Mouse (Mus musculus) heart, embryonic 13.5 days (tissue): Measurements from ENCODE around the gene Gm15114. TPM values are rescaled to one million over a fixed set of nuclear protein-coding genes. Genes with fewer than 3 reads are reported as not detected.
"Not testable (repeated sequence)": the region's sequence is repeated elsewhere in the genome, so short reads cannot be mapped to it uniquely, and the experiment has no call there.

Source experiments
- ATAC-seq: fragments of 200-750 bp; cut with Nextera tagmentation; 2 replicates; pipeline ENCODE4 v1.8.0; 2017; ENCODE audit warnings: moderate TSS enrichment; ENCODE audit not compliant: insufficient number of reproducible peaks, low FRiP score, low TSS enrichment; ENCODE audit errors: extremely low read depth
- H3K27ac ChIP-seq: fragments of 300-500 bp; sonication (generic); replicated peaks from 2 replicates; pipeline ENCODE4 v1.5.1; 2015; ENCODE audit warnings: moderate library complexity, mild to moderate bottlenecking, inconsistent platforms
- H3K27me3 ChIP-seq: fragments of 300-500 bp; sonication (generic); replicated peaks from 2 replicates; pipeline ENCODE4 v1.6.1; 2015; ENCODE audit warnings: mild to moderate bottlenecking, inconsistent platforms
- H3K36me3 ChIP-seq: fragments of 300-500 bp; sonication (generic); 2 replicates; pipeline ENCODE4 v1.6.1; 2015; ENCODE audit warnings: mild to moderate bottlenecking, inconsistent platforms
- H3K4me1 ChIP-seq: fragments of 300-500 bp; sonication (generic); 2 replicates; pipeline ENCODE4 v1.6.1; 2015; ENCODE audit warnings: inconsistent platforms
- H3K4me2 ChIP-seq: fragments of 300-500 bp; sonication (generic); 2 replicates; pipeline ENCODE4 v1.6.1; 2015; ENCODE audit warnings: inconsistent platforms, mild to moderate bottlenecking, moderate library complexity
- H3K4me3 ChIP-seq: fragments of 300-500 bp; sonication (generic); 2 replicates; pipeline ENCODE4 v1.5.1; 2015; ENCODE audit warnings: moderate library complexity, mild to moderate bottlenecking, inconsistent platforms
- H3K9ac ChIP-seq: fragments of 300-500 bp; sonication (generic); 2 replicates; pipeline ENCODE4 v1.6.1; 2015; ENCODE audit warnings: inconsistent platforms, mild to moderate bottlenecking, moderate library complexity
- H3K9me3 ChIP-seq: fragments of 300-500 bp; sonication (generic); 2 replicates; pipeline ENCODE4 v1.6.1; 2016; ENCODE audit warnings: inconsistent platforms
- WGBS: fragments of 180-500 bp; shearing (Covaris S2); methylation state at CpG from one replicate; pipeline ENCODE4 v1.1.7; 2015; ENCODE audit warnings: mixed read lengths; 5-methylcytosine and 5-hydroxymethylcytosine counted together
- polyA plus RNA-seq: library from polyadenylated mRNA; unstranded; fragments of >200 nt; fragmentation: Nextera tagmentation; extraction: Ambion mirVana; gene quantifications from 2 replicates; pipeline ENCODE4 v1.2.1, GENCODE M21; 2015

Gene Gm15114
- not detected in 2 replicates for polyA plus RNA-seq

- not testable (repeated sequence) for H3K4me2 ChIP-seq, H3K36me3 ChIP-seq, H3K27ac ChIP-seq, H3K9me3 ChIP-seq, H3K4me1 ChIP-seq, H3K9ac ChIP-seq, H3K27me3 ChIP-seq, ATAC-seq, H3K4me3 ChIP-seq
- WGBS: no CpG with 5 or more reads among the region's 1 CpGs
Observed at GRCm38 (mm10) chrX:148488649-148489048, at the start of gene Gm15114. Gene Gm15114 (plus strand): TSS chrX:148488949.

Other genes starting within 250 kb of the Gm15114 start
- gene Gm8334, start 126.2 kb downstream of the Gm15114 start, polyA plus RNA-seq: not detected in 2 replicates
- not detected in 2 replicates for gene Gm15127, start 174.6 kb downstream of the Gm15114 start, polyA plus RNA-seq